Mouse (Mus musculus) ES-E14 (cell line): ENCODE measurements around the gene Mgat3.

ENCODE experiments used
- CHD2 ChIP-seq: IDR thresholded peaks from 2 replicates; pipeline ENCODE4 v1.6.1; 2014; ENCODE audit warnings: mild to moderate bottlenecking, low read depth, low read length, inconsistent platforms
- MAFK ChIP-seq: IDR thresholded peaks from 2 replicates; pipeline ENCODE4 v1.6.1; 2014; ENCODE audit warnings: mild to moderate bottlenecking, low read depth, low read length, inconsistent platforms; ENCODE audit not compliant: insufficient read depth

- TF ChIP-seq MAFK (no peak), CHD2 (no peak)
Measured at GRCm38 (mm10) chr15:80169484-80169883, 4.0 kb upstream of the Mgat3 start.
